Mouse (Mus musculus) heart, adult 2 months (tissue): ENCODE data around the gene Gm17190.

Source experiments
- CTCF ChIP-seq: fragments of 200-600 bp; IDR thresholded peaks from 2 replicates; pipeline ENCODE4 v1.8.1; 2022; ENCODE audit warnings: antibody characterized with exemption, mild to moderate bottlenecking, moderate library complexity
- EP300 ChIP-seq: fragments of 200-500 bp; IDR thresholded peaks from 2 replicates; pipeline ENCODE4 v1.6.1; 2011; ENCODE audit warnings: low read depth, low read length, control low read depth; ENCODE audit not compliant: insufficient read depth
- POLR2A ChIP-seq: fragments of 200-500 bp; IDR thresholded peaks from 2 replicates; pipeline ENCODE4 v1.6.1; 2011; ENCODE audit warnings: mild to moderate bottlenecking, low read depth, low read length, control low read depth; ENCODE audit not compliant: insufficient read depth

DNA sequence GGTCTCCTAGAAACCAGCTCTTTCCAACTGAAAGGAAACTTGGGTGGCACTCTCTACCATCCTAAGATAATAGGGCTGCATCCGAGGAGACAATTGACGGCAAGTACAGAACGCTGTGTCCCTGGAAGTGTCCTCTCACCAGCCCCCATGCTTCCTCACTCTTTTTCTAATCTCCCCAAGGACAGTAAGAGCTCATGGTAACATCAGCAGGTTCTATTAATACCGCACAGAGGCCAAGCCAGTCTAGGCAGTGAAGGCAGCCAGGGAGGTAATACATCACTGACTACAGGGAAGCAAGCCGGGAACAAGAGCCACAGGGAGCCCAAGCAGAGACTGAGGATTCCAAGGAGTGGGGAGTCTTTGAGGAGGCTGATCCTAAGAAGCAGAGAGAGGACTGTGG is 43.2 kb downstream of the Gm17190 start:
- no peak for TF ChIP-seq CTCF
- TF ChIP-seq POLR2A: no peak
- no peak for TF ChIP-seq EP300
